Mouse (Mus musculus) heart, embryonic 12.5 days (tissue): ENCODE measurements around the gene Zdhhc13. TPM values are rescaled to one million over a fixed set of nuclear protein-coding genes. Genes with fewer than 3 reads are reported as not detected.
A peak's percentile ranks its signal among the peaks of the same experiment; 100 is the strongest.

Experiments
- ATAC-seq: fragments of 200-750 bp; cut with Nextera tagmentation; 2 replicates; pipeline ENCODE4 v1.8.0; 2017; ENCODE audit warnings: moderate TSS enrichment, moderate library complexity; ENCODE audit not compliant: insufficient number of reproducible peaks, low FRiP score
- H3K27ac ChIP-seq: fragments of 300-500 bp; sonication (generic); 2 replicates; pipeline ENCODE4 v1.5.1; 2016; ENCODE audit warnings: mild to moderate bottlenecking, moderate library complexity; ENCODE audit not compliant: poor library complexity, severe bottlenecking
- H3K27me3 ChIP-seq: fragments of 300-500 bp; sonication (generic); replicated peaks from 2 replicates; pipeline ENCODE4 v1.6.1; 2016; ENCODE audit warnings: mild to moderate bottlenecking, moderate library complexity
- H3K36me3 ChIP-seq: fragments of 300-500 bp; sonication (generic); 2 replicates; pipeline ENCODE4 v1.6.1; 2016; ENCODE audit warnings: mild to moderate bottlenecking, moderate library complexity
- H3K4me1 ChIP-seq: fragments of 300-500 bp; sonication (generic); replicated peaks from 2 replicates; pipeline ENCODE4 v1.6.1; 2016; ENCODE audit warnings: mild to moderate bottlenecking
- H3K4me2 ChIP-seq: fragments of 300-500 bp; sonication (generic); 2 replicates; pipeline ENCODE4 v1.6.1; 2016; ENCODE audit warnings: mild to moderate bottlenecking, moderate library complexity
- H3K4me3 ChIP-seq: fragments of 300-500 bp; sonication (generic); 2 replicates; pipeline ENCODE4 v1.5.1; 2016; ENCODE audit warnings: mild to moderate bottlenecking
- H3K9ac ChIP-seq: fragments of 300-500 bp; sonication (generic); 2 replicates; pipeline ENCODE4 v1.6.1; 2016; ENCODE audit warnings: mild to moderate bottlenecking, moderate library complexity
- H3K9me3 ChIP-seq: fragments of 300-500 bp; sonication (generic); replicated peaks from 2 replicates; pipeline ENCODE4 v1.6.1; 2016; ENCODE audit warnings: mild to moderate bottlenecking, moderate library complexity
- WGBS: fragments of 180-500 bp; shearing (Covaris S2); methylation state at CpG from one replicate; pipeline ENCODE4 v1.1.7; 2016; 5-methylcytosine and 5-hydroxymethylcytosine counted together
- polyA plus RNA-seq: library from polyadenylated mRNA; unstranded; fragments of >200 nt; fragmentation: Nextera tagmentation; extraction: Ambion mirVana; gene quantifications from 2 replicates; pipeline ENCODE4 v1.2.1, GENCODE M21; 2016

The Zdhhc13 gene
- 36.1 and 41.9 TPM in 2 replicates for polyA plus RNA-seq

- peak; percentile 99 for ATAC-seq
- Histone ChIP-seq H3K36me3 (0 out of 2 replicates have a peak, but pooled peaks cover 5% of the 10 kb centered on the region), H3K27me3 (no peaks in the 10 kb centered on the region), H3K4me2 (peak within 1 kb of the TSS; percentile 82), H3K9ac (peak within 1 kb of the TSS; percentile 90), H3K4me1 (peaks cover 9% of the 10 kb centered on the region), H3K9me3 (no peaks in the 10 kb centered on the region), H3K4me3 (peak within 1 kb of the TSS; percentile 97), H3K27ac (peak within 1 kb of the TSS; percentile 75)
- WGBS = under 1% methylated on average over 49 of the region's 57 CpGs
These were observed at the start of gene Zdhhc13 for GRCm38 (mm10) chr7:48788851-48789572. Gene Zdhhc13 (plus strand): TSS chr7:48789003.

- 2% methylated on average over 24 of the region's 24 CpGs for WGBS
- peak overlapping the region; percentile 98 for H3K4me2 ChIP-seq
- peak overlapping the region; percentile 49 for H3K4me3 ChIP-seq
- no peaks in the 10 kb centered on the region for H3K4me1 ChIP-seq
- H3K27ac ChIP-seq = 0 out of 2 replicates have a peak overlapping the region, but pooled peaks have one; percentile 9
- peak overlapping the region; percentile 60 for H3K9ac ChIP-seq
- no peaks in the 10 kb centered on the region for H3K36me3 ChIP-seq
- ATAC-seq = peak; percentile 75
- no peaks in the 10 kb centered on the region for H3K9me3 ChIP-seq
- no peaks in the 10 kb centered on the region for H3K27me3 ChIP-seq
These were observed 39.3 kb upstream of the Zdhhc13 start for GRCm38 (mm10) chr7:48749298-48750163.

- WGBS = 64% methylated on average over 8 of the region's 8 CpGs
- Histone ChIP-seq H3K36me3 (no peaks in the 10 kb centered on the region), H3K9ac (0 out of 2 replicates have a peak overlapping the region, but pooled peaks have one; percentile 60), H3K27me3 (no peaks in the 10 kb centered on the region), H3K4me2 (peak overlapping the region; percentile 98), H3K9me3 (no peaks in the 10 kb centered on the region), H3K4me1 (no peaks in the 10 kb centered on the region), H3K27ac (no peak overlapping the region), H3K4me3 (no peak overlapping the region)
- peak; percentile 44 for ATAC-seq
These were observed 38.5 kb upstream of the Zdhhc13 start for GRCm38 (mm10) chr7:48750164-48750809.

- no peaks in the 10 kb centered on the region for H3K9me3 ChIP-seq
- H3K4me2 ChIP-seq = no peak overlapping the region
- H3K27me3 ChIP-seq = no peaks in the 10 kb centered on the region
- no peak overlapping the region for H3K9ac ChIP-seq
- 81% methylated on average over 5 of the region's 5 CpGs for WGBS
- no peak for ATAC-seq
- H3K4me3 ChIP-seq = no peak overlapping the region
- H3K4me1 ChIP-seq = no peaks in the 10 kb centered on the region
- H3K36me3 ChIP-seq = no peaks in the 10 kb centered on the region
- no peak overlapping the region for H3K27ac ChIP-seq
These were observed 37.6 kb upstream of the Zdhhc13 start for GRCm38 (mm10) chr7:48751222-48751621.

- Histone ChIP-seq H3K27me3 (no peaks in the 10 kb centered on the region), H3K4me1 (no peaks in the 10 kb centered on the region), H3K4me3 (no peak overlapping the region), H3K9ac (no peak overlapping the region), H3K4me2 (no peak overlapping the region), H3K36me3 (no peaks in the 10 kb centered on the region), H3K9me3 (no peaks in the 10 kb centered on the region), H3K27ac (no peak overlapping the region)
- no peak for ATAC-seq
- 70% methylated on average over 3 of the region's 3 CpGs for WGBS
These were observed 34.3 kb upstream of the Zdhhc13 start for GRCm38 (mm10) chr7:48754415-48754974.

- Histone ChIP-seq H3K36me3 (no peaks in the 10 kb centered on the region), H3K9me3 (no peaks in the 10 kb centered on the region), H3K9ac (no peak overlapping the region), H3K4me1 (no peaks in the 10 kb centered on the region), H3K4me2 (no peak overlapping the region), H3K27ac (no peak overlapping the region), H3K4me3 (no peak overlapping the region), H3K27me3 (no peaks in the 10 kb centered on the region)
- WGBS = 66% methylated on average over 3 of the region's 3 CpGs
- ATAC-seq = no peak
These were observed 33.0 kb upstream of the Zdhhc13 start for GRCm38 (mm10) chr7:48755825-48756224.

- Histone ChIP-seq H3K27ac (no peak overlapping the region), H3K9me3 (no peaks in the 10 kb centered on the region), H3K36me3 (no peaks in the 10 kb centered on the region), H3K9ac (no peak overlapping the region), H3K27me3 (no peaks in the 10 kb centered on the region), H3K4me3 (no peak overlapping the region), H3K4me1 (no peaks in the 10 kb centered on the region), H3K4me2 (no peak overlapping the region)
- WGBS = 83% methylated on average over 4 of the region's 4 CpGs
- ATAC-seq = no peak
These were observed 32.4 kb upstream of the Zdhhc13 start for GRCm38 (mm10) chr7:48756306-48756931.

GRCm38 (mm10) chr7:48758083-48758482, 30.7 kb upstream of the Zdhhc13 start:
- Histone ChIP-seq H3K27ac (no peak overlapping the region), H3K4me3 (no peak overlapping the region), H3K4me1 (no peaks in the 10 kb centered on the region), H3K4me2 (no peak overlapping the region), H3K36me3 (no peaks in the 10 kb centered on the region), H3K27me3 (no peaks in the 10 kb centered on the region), H3K9ac (no peak overlapping the region), H3K9me3 (no peaks in the 10 kb centered on the region)
- ATAC-seq = no peak
- 72% methylated on average over 1 of the region's 1 CpGs for WGBS

- ATAC-seq = no peak
- no peak overlapping the region for H3K27ac ChIP-seq
- no peak overlapping the region for H3K4me3 ChIP-seq
- H3K27me3 ChIP-seq = no peaks in the 10 kb centered on the region
- H3K4me1 ChIP-seq = peaks cover under 1% of the 10 kb centered on the region; the same call in 1 of the 2 replicates
- H3K4me2 ChIP-seq = no peak overlapping the region
- WGBS = 74% methylated on average over 1 of the region's 1 CpGs
- H3K9me3 ChIP-seq = no peaks in the 10 kb centered on the region
- H3K36me3 ChIP-seq = no peaks in the 10 kb centered on the region
- no peak overlapping the region for H3K9ac ChIP-seq
These were observed 28.0 kb upstream of the Zdhhc13 start for GRCm38 (mm10) chr7:48760789-48761188.

- Histone ChIP-seq H3K27me3 (no peaks in the 10 kb centered on the region), H3K4me1 (peaks cover 4% of the 10 kb centered on the region; the same call in 1 of the 2 replicates), H3K4me2 (no peak overlapping the region), H3K4me3 (no peak overlapping the region), H3K9ac (no peak overlapping the region), H3K36me3 (no peaks in the 10 kb centered on the region), H3K27ac (no peak overlapping the region), H3K9me3 (no peaks in the 10 kb centered on the region)
- no peak for ATAC-seq
- WGBS = 60% methylated on average over 1 of the region's 1 CpGs
These were observed 26.5 kb upstream of the Zdhhc13 start for GRCm38 (mm10) chr7:48762289-48762688.
